In the genomic region with DNA sequence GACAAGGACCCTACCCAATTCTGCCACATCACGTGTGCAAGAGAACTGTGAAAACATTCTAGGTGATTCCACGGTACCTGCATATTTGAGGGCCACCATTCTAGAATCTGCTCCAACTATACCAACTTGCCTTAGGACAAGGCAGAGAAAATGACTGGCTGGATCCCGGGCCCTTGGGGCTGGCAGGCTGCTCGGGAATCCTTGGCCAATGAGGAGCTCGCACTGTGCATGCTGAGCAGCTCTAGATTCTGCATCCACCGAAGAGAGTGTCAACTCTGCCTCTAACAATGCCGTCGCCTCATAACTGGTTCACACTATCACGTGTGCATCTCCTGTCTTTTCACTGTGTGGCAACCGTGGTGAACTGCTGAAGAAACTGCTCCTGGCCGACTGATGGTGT, we compare ENCODE assay signal across 30 mouse cellular contexts.
DNase-seq lines count a peak whose midpoint lies in the region; ATAC-seq and TF ChIP-seq lines count a peak whose summit lies in the region.
"Had no signal": no experiment of that assay in that cellular context is flagged by ENCODE, and none has a peak within 500 bp of the region (broad histone marks: within the 10 kb centered on the region; RNA-seq: fewer than 3 reads in every experiment).

No protein-coding gene starts in this region.

- 78% methylated on average over 11 of the region's 11 CpGs for WGBS in cerebellum, adult 2 months
- WGBS in limb, embryonic 10.5 days = 94% methylated on average over 11 of the region's 11 CpGs

- no peak for ATAC-seq in cerebellum, adult (ENCODE audit: insufficient number of reproducible peaks, low FRiP score, low TSS enrichment)
- ATAC-seq in activated CD4-positive, CD25-positive, alpha-beta regulatory T cell, adult 4 months = no peak
- ATAC-seq: forebrain, embryonic 15.5 days; hindbrain, postnatal 0 days; inflammation-experienced regulatory T-cells, adult 6 months; intestine, embryonic 16.5 days; Patski had no signal

- H3K27me3 ChIP-seq in cerebellum, adult 2 months (ENCODE audit: control insufficient read depth, insufficient read depth, low read length) = no peaks in the 10 kb centered on the region
- no peaks in the 10 kb centered on the region for H3K27me3 ChIP-seq in limb, embryonic 10.5 days (ENCODE audit: low read depth, poor library complexity, severe bottlenecking)
- H3K27me3 ChIP-seq: embryonic facial prominence, embryonic 13.5 days; forebrain, embryonic 12.5 days; forebrain, embryonic 15.5 days; heart, embryonic 13.5 days; Patski had no signal

- H3K27ac ChIP-seq in cerebellum, adult 2 months (ENCODE audit: insufficient read depth, low read length) = no peak overlapping the region
- peak overlapping the region; percentile 63; the same call in 1 of the 2 replicates for H3K27ac ChIP-seq in limb, embryonic 10.5 days
- H3K27ac ChIP-seq: embryonic facial prominence, embryonic 10.5 days; forebrain, embryonic 12.5 days; forebrain, embryonic 15.5 days; heart, adult 2 months; heart, embryonic 10.5 days; heart, embryonic 13.5 days; hindbrain, embryonic 14.5 days; hindbrain, postnatal 0 days had no signal

- H3K4me1 ChIP-seq in cerebellum, adult 2 months (ENCODE audit: control insufficient read depth, insufficient read depth, low read length) = peaks cover 32% of the 10 kb centered on the region
- H3K4me1 ChIP-seq in limb, embryonic 10.5 days = peaks cover 40% of the 10 kb centered on the region

- H3K36me3 ChIP-seq in limb, embryonic 10.5 days = no peaks in the 10 kb centered on the region
- H3K36me3 ChIP-seq: embryonic facial prominence, embryonic 10.5 days; embryonic facial prominence, embryonic 13.5 days; forebrain, embryonic 12.5 days; forebrain, embryonic 15.5 days; G1E had no signal

- H3K4me3 ChIP-seq in cerebellum, adult 2 months (replicated peaks; ENCODE audit: insufficient read depth, low read depth, low read length) = no peak overlapping the region
- no peak overlapping the region for H3K4me3 ChIP-seq in limb, embryonic 10.5 days
- H3K4me3 ChIP-seq: embryonic facial prominence, embryonic 10.5 days; embryonic facial prominence, embryonic 13.5 days; erythroblast, embryonic 14.5 days; forebrain, embryonic 12.5 days; forebrain, embryonic 15.5 days; heart, adult 2 months; heart, embryonic 10.5 days; heart, embryonic 13.5 days had no signal

- no peak for TF ChIP-seq POLR2A in cerebellum, adult 2 months (IDR thresholded peaks at IDR 0.05; ENCODE audit: borderline replicate concordance, insufficient read depth, low read length)

- peak; percentile 41 to 46 for DNase-seq in cerebellum, adult 2 months
- DNase-seq in cerebellum, postnatal 10 days = peak; percentile 49 to 67
- DNase-seq in cerebellum, adult 8-10 months = no peak
- DNase-seq in limb, embryonic 10.5 days (ENCODE audit: low spot score) = no peak
- DNase-seq in thymus, postnatal 36 days = no peak
- DNase-seq: adrenal gland, adult 2 months; adrenal gland, postnatal 14 days; B cell, adult 2 months; embryo, embryonic 11 days; gastrocnemius, postnatal 10 days; gastrocnemius, postnatal 36 days; heart, adult 2 months; heart, postnatal 14 days; heart, postnatal 4 days; kidney, adult 18-20 months had no signal

- H3K9me3 ChIP-seq in limb, embryonic 10.5 days (replicated peaks) = no peaks in the 10 kb centered on the region
- H3K9me3 ChIP-seq: embryonic facial prominence, embryonic 10.5 days; embryonic facial prominence, embryonic 13.5 days; forebrain, embryonic 12.5 days; forebrain, embryonic 15.5 days; G1E; heart, embryonic 10.5 days; heart, embryonic 13.5 days had no signal

- no peak for TF ChIP-seq CTCF in cerebellum, adult 2 months (IDR thresholded peaks at IDR 0.05; ENCODE audit: borderline replicate concordance, insufficient read depth, low read depth, low read length)

Comparison
In these comparisons a context has a peak if more than half of its experiments do, and no peak if none do; other contexts are left out.
1. DNase-seq: peak in cerebellum, adult 2 months (2 of 2) and cerebellum, postnatal 10 days (2 of 2); none in cerebellum, adult 8-10 months (single experiment), limb, embryonic 10.5 days (single experiment) and thymus, postnatal 36 days (0 of 2).